Comparison of ENCODE assay signal across 22 mouse cellular contexts in genomic region chr16:33365772-33366171, GRCm38 (mm10). TPM values are rescaled to one million over a fixed set of nuclear protein-coding genes. Genes with fewer than 3 reads are reported as not detected.
DNase-seq lines count a peak whose midpoint lies in the region; ATAC-seq and TF ChIP-seq lines count a peak whose summit lies in the region.
"Had no signal": no experiment of that assay in that cellular context is flagged by ENCODE, and none has a peak within 500 bp of the region (broad histone marks: within the 10 kb centered on the region; RNA-seq: fewer than 3 reads in every experiment).

No protein-coding gene starts in this region.

- intact Hi-C loops in heart, adult 2 months (cut with DNase I): no loop called here
- intact Hi-C loops in left cerebral cortex, postnatal 4 days (cut with DNase I): no loop called here

- peaks cover 1% of the 10 kb centered on the region; the same call in 1 of the 2 replicates for H3K4me1 ChIP-seq in heart, adult 2 months (ENCODE audit: control insufficient read depth, insufficient read depth, low read length)
- H3K4me1 ChIP-seq in heart, postnatal 0 days (ENCODE audit: control insufficient read depth, insufficient read depth): peaks cover 3% of the 10 kb centered on the region; the same call in 1 of the 2 replicates
- H3K4me1 ChIP-seq: embryonic facial prominence, embryonic 13.5 days; hindbrain, embryonic 12.5 days; midbrain, embryonic 13.5 days; neural tube, embryonic 13.5 days had no signal

- H3K79me2 ChIP-seq in heart, adult 2 months (replicated peaks; ENCODE audit: control insufficient read depth, insufficient read depth, low read length): no peaks in the 10 kb centered on the region
- no peaks in the 10 kb centered on the region for H3K79me2 ChIP-seq in C2C12 (ENCODE audit: control insufficient read depth, insufficient read depth)

- no peak for TF ChIP-seq EP300 in heart, adult 2 months (IDR thresholded peaks at IDR 0.05; ENCODE audit: insufficient read depth, low read depth, low read length)
- TF ChIP-seq EP300 in heart, postnatal 0 days (IDR thresholded peaks at IDR 0.05; ENCODE audit: low read depth): no peak

- H3K27ac ChIP-seq in heart, adult 2 months: peak overlapping the region; percentile 61
- H3K27ac ChIP-seq in heart, postnatal 0 days (ENCODE audit: low read depth): peak overlapping the region; percentile 61
- H3K27ac ChIP-seq: embryonic facial prominence, embryonic 13.5 days; gastrocnemius, adult 2 months; hindbrain, embryonic 12.5 days; midbrain, embryonic 13.5 days; neural tube, embryonic 13.5 days had no signal

- DNase-seq in heart, adult 2 months: no peak
- no peak for DNase-seq in heart, postnatal 4 days
- DNase-seq in left cerebral cortex, adult 18-20 months (ENCODE audit: low spot score in 2 of 2): peak; percentile 33 to 34
- DNase-seq in left cerebral cortex, postnatal 4 days: no peak
- DNase-seq in heart, postnatal 0 days (ENCODE audit: low spot score): no peak
- no peak for DNase-seq in kidney, adult 8-10 months
- no peak for DNase-seq in spleen, postnatal 14 days (ENCODE audit: low spot score in 2 of 2)
- DNase-seq: adrenal gland, adult 2 months; B cell, adult 2 months; cerebellum, postnatal 10 days; gastrocnemius, adult 2 months; kidney, adult 2 months; kidney, postnatal 14 days; liver; thymus, postnatal 14 days had no signal

- ATAC-seq in heart, postnatal 0 days (ENCODE audit: insufficient read depth, low read depth): peak; percentile 68
- ATAC-seq: forebrain, embryonic 14.5 days; lung, postnatal 0 days; midbrain, embryonic 13.5 days had no signal

- no peak for TF ChIP-seq CTCF in heart, adult 2 months (IDR thresholded peaks at IDR 0.05)
- no peak for TF ChIP-seq CTCF in C2C12 (IDR thresholded peaks at IDR 0.05; ENCODE audit: control insufficient read depth, insufficient read depth, insufficient read length)
- TF ChIP-seq CTCF in heart, postnatal 0 days (IDR thresholded peaks at IDR 0.05; ENCODE audit: low read depth): no peak

- H3K36me3 ChIP-seq in heart, adult 2 months (ENCODE audit: control insufficient read depth, insufficient read depth, low read length): no peaks in the 10 kb centered on the region
- H3K36me3 ChIP-seq in C2C12 (ENCODE audit: control insufficient read depth, insufficient read depth): no peaks in the 10 kb centered on the region
- H3K36me3 ChIP-seq in heart, postnatal 0 days (replicated peaks; ENCODE audit: control insufficient read depth, insufficient read depth, low read length): no peaks in the 10 kb centered on the region
- H3K36me3 ChIP-seq: embryonic facial prominence, embryonic 13.5 days; hindbrain, embryonic 12.5 days; midbrain, embryonic 13.5 days; neural tube, embryonic 13.5 days had no signal

- no peak overlapping the region for H3ac ChIP-seq in C2C12 (ENCODE audit: control insufficient read depth, insufficient read length, low read depth)

- H3K79me3 ChIP-seq in C2C12 (ENCODE audit: low read depth): no peaks in the 10 kb centered on the region

- WGBS in heart, adult 2 months: 63% methylated on average over 6 of the region's 6 CpGs
- 45% methylated on average over 6 of the region's 6 CpGs for WGBS in heart, postnatal 0 days

- no peak for TF ChIP-seq POLR2A in heart, adult 2 months (IDR thresholded peaks at IDR 0.05; ENCODE audit: insufficient read depth, low read depth, low read length)

- H3K9ac ChIP-seq in heart, adult 2 months (ENCODE audit: low read depth, low read length): no peak overlapping the region
- H3K9ac ChIP-seq in heart, postnatal 0 days (replicated peaks; ENCODE audit: low read depth, low read length): no peak overlapping the region
- H3K9ac ChIP-seq: embryonic facial prominence, embryonic 13.5 days; hindbrain, embryonic 12.5 days; midbrain, embryonic 13.5 days; neural tube, embryonic 13.5 days had no signal

- no peaks in the 10 kb centered on the region for H3K27me3 ChIP-seq in heart, adult 2 months (ENCODE audit: control insufficient read depth, insufficient read depth, low read length)
- no peaks in the 10 kb centered on the region for H3K27me3 ChIP-seq in C2C12 (ENCODE audit: control insufficient read depth, insufficient read depth, insufficient read length)
- H3K27me3 ChIP-seq in heart, postnatal 0 days (ENCODE audit: control insufficient read depth, insufficient read depth, low read length): no peaks in the 10 kb centered on the region
- H3K27me3 ChIP-seq: embryonic facial prominence, embryonic 13.5 days; hindbrain, embryonic 12.5 days; midbrain, embryonic 13.5 days; neural tube, embryonic 13.5 days had no signal

- H3K4me3 ChIP-seq in heart, adult 2 months: no peak overlapping the region
- no peak overlapping the region for H3K4me3 ChIP-seq in C2C12 (ENCODE audit: insufficient read depth, poor library complexity, severe bottlenecking)
- H3K4me3 ChIP-seq in heart, postnatal 0 days (ENCODE audit: low read depth, low read length): no peak overlapping the region
- H3K4me3 ChIP-seq: embryonic facial prominence, embryonic 13.5 days; gastrocnemius, adult 2 months; hindbrain, embryonic 12.5 days; midbrain, embryonic 13.5 days; neural tube, embryonic 13.5 days had no signal

- no peak overlapping the region for H3K4me2 ChIP-seq in heart, postnatal 0 days (ENCODE audit: low read depth, low read length)
- H3K4me2 ChIP-seq: embryonic facial prominence, embryonic 13.5 days; hindbrain, embryonic 12.5 days; midbrain, embryonic 13.5 days; neural tube, embryonic 13.5 days had no signal

- no peaks in the 10 kb centered on the region for H3K9me3 ChIP-seq in heart, postnatal 0 days (replicated peaks; ENCODE audit: control insufficient read depth, low read length)
- H3K9me3 ChIP-seq: embryonic facial prominence, embryonic 13.5 days; hindbrain, embryonic 12.5 days; neural tube, embryonic 13.5 days had no signal

TF ChIP-seq in C2C12, 6 proteins besides CTCF, POLR2A, EP300 and RAD21:
- no peak for TF ChIP-seq MYOD1 (IDR thresholded peaks at IDR 0.05; ENCODE audit: control insufficient read depth, insufficient read length, low read depth)
- TF ChIP-seq USF1 (IDR thresholded peaks at IDR 0.05; ENCODE audit: low read depth): peak; percentile 17
- TF ChIP-seq CEBPB (IDR thresholded peaks at IDR 0.05; ENCODE audit: low read depth): no peak
- TF ChIP-seq MYOG (IDR thresholded peaks at IDR 0.05; ENCODE audit: control insufficient read depth, extremely low read depth, insufficient read length): no peak
TF ChIP-seq in C2C12: peak in this region for 1.

RNA-seq across cellular contexts. Expression of gene Zfp148, which starts 14.9 kb away (rescaled TPM):
- 10 to 100 TPM; 37.9 to 40.9 TPM for total RNA-seq in heart, adult 2 months (2021)
- 6.1 and 12.3 TPM in 2 replicates for polyA plus RNA-seq in heart, adult 2 months (2012; rRNA removed)
- total RNA-seq in heart, postnatal 4 days (2021): 10 to 100 TPM; 58.3 to 58.5 TPM
- 100 to 1,000 TPM; 181 to 182 TPM for total RNA-seq in left cerebral cortex, adult 18-20 months (2021)
- total RNA-seq in left cerebral cortex, postnatal 4 days (2021): 10 to 100 TPM; 91.9 to 99.8 TPM
- polyA plus RNA-seq in C2C12 (2012; fragmentation: generic; extraction: Trizol): 6.5 TPM
- 20.7 and 21.8 TPM in 2 replicates for total RNA-seq in heart, postnatal 0 days (2014; rRNA removed; ENCODE audit: low replicate concordance)
- 30.0 and 30.3 TPM in 2 replicates for polyA plus RNA-seq in heart, postnatal 0 days (2015; fragmentation: Nextera tagmentation; extraction: Ambion mirVana)

Comparison
In these comparisons a context has a peak if more than half of its experiments do, and no peak if none do; other contexts are left out.
1. DNase-seq: peak in left cerebral cortex, adult 18-20 months (2 of 2); none in heart, adult 2 months (0 of 2), heart, postnatal 4 days (single experiment), left cerebral cortex, postnatal 4 days (single experiment), heart, postnatal 0 days (single experiment), kidney, adult 8-10 months (0 of 2) and spleen, postnatal 14 days (0 of 2).